Comparison of ENCODE assay signal across 23 mouse cellular contexts in the genomic region with DNA sequence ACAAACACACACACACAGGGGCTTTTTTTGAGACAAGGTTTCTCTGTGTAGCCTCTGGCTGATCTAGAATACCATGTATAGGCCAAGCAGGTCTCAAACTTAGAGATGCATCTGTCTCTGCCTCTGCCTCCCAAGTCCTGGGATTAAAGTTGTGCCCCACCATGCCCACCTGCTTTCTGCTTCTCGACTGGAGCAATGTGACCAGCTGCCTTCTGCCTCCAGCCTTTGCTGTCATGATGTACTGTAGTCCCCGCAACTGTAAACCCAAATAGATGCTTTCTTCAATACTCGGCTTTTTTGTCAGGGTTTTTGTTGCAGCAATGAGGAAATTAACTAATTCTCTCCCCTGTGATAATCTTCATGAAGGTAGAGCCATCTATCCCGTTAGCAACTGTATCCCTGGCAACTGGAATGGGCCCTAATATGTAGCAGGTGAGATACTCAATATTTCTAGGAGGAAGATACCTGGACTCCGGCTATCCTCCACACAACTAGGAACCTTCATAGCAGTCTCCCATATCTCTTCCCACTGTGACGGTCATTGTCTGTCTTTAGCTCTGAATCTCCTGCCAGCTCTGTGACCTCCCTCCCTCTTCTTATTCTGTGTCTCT. TPM values are rescaled to one million over a fixed set of nuclear protein-coding genes. Genes with fewer than 3 reads are reported as not detected.
DNase-seq lines count a peak whose midpoint lies in the region; ATAC-seq and TF ChIP-seq lines count a peak whose summit lies in the region.
"Had no signal": no experiment of that assay in that cellular context is flagged by ENCODE, and none has a peak within 500 bp of the region (broad histone marks: within the 10 kb centered on the region; RNA-seq: fewer than 3 reads in every experiment).

No protein-coding gene starts in this region.

- TF ChIP-seq CTCF in layer of hippocampus, adult 2 months (conservative IDR thresholded peaks at IDR 0.05) = no peak

- H3K4me3 ChIP-seq in layer of hippocampus, adult 2 months = no peak overlapping the region
- no peak overlapping the region for H3K4me3 ChIP-seq in myocyte
- H3K4me3 ChIP-seq: hindbrain, embryonic 10.5 days; hindbrain, embryonic 15.5 days; limb, embryonic 13.5 days; midbrain, embryonic 13.5 days; neural tube, embryonic 15.5 days had no signal

- DNase-seq in cerebellum, adult 9-11 months = peak; percentile 61
- DNase-seq in cerebellum, postnatal 4 days (ENCODE audit: low spot score in 2 of 2) = no peak
- no peak for DNase-seq in layer of hippocampus, adult 2 months (ENCODE audit: low spot score in 2 of 2)
- no peak for DNase-seq in layer of hippocampus, postnatal 25 days (ENCODE audit: extremely low spot score in 1 of 2, low spot score in 1 of 2)
- no peak for DNase-seq in retina, postnatal 1 day
- DNase-seq: gastrocnemius, postnatal 25 days; heart, postnatal 10 days; lung, postnatal 4 days; right cerebral cortex, postnatal 4 days; thymus, postnatal 4 days had no signal

- H3ac ChIP-seq in myocyte (ENCODE audit: control insufficient read depth, insufficient read length) = no peak overlapping the region

- H3K4me2 ChIP-seq in myocyte (ENCODE audit: low read depth) = peak overlapping the region; percentile 81
- H3K4me2 ChIP-seq: heart, embryonic 11.5 days; hindbrain, embryonic 15.5 days; limb, embryonic 13.5 days; liver, embryonic 11.5 days; midbrain, embryonic 13.5 days; neural tube, embryonic 15.5 days had no signal

- H3K27me3 ChIP-seq in myocyte (ENCODE audit: control insufficient read depth, insufficient read depth, insufficient read length) = no peaks in the 10 kb centered on the region
- H3K27me3 ChIP-seq: hindbrain, embryonic 15.5 days; midbrain, embryonic 13.5 days; neural tube, embryonic 15.5 days had no signal

- no peak for ATAC-seq in megakaryocyte progenitor cell, adult 5-6 weeks (replicated peaks; ENCODE audit: poor library complexity)
- ATAC-seq: CD4-positive, CD25-positive, alpha-beta regulatory T cell, adult 4 months; forebrain, embryonic 14.5 days; midbrain, embryonic 13.5 days had no signal

- TF ChIP-seq POLR2A in myocyte (IDR thresholded peaks at IDR 0.05; ENCODE audit: insufficient read length, low read depth) = no peak

- H3K27ac ChIP-seq in layer of hippocampus, adult 2 months = peak overlapping the region; percentile 98
- H3K27ac ChIP-seq: hindbrain, embryonic 10.5 days; hindbrain, embryonic 15.5 days; limb, embryonic 13.5 days; midbrain, embryonic 13.5 days; neural tube, embryonic 15.5 days had no signal

- H3K36me3 ChIP-seq in myocyte (ENCODE audit: control insufficient read depth, insufficient read depth) = no peaks in the 10 kb centered on the region
- H3K36me3 ChIP-seq: hindbrain, embryonic 10.5 days; hindbrain, embryonic 15.5 days; limb, embryonic 13.5 days; midbrain, embryonic 13.5 days; neural tube, embryonic 15.5 days had no signal

- H3K79me2 ChIP-seq in myocyte (ENCODE audit: control insufficient read depth, insufficient read depth) = no peaks in the 10 kb centered on the region

TF ChIP-seq in myocyte, 11 proteins besides CTCF, POLR2A, EP300 and RAD21:
- TF ChIP-seq TCF12 (IDR thresholded peaks at IDR 0.05; ENCODE audit: insufficient read depth, poor library complexity, severe bottlenecking) (no peak), TCF3 (IDR thresholded peaks at IDR 0.05; ENCODE audit: insufficient read length, low read depth) (no peak), MYOG (IDR thresholded peaks at IDR 0.05; ENCODE audit: control insufficient read depth in 1 of 3, insufficient read depth in 1 of 3, insufficient read length in 2 of 3, low read depth in 2 of 3) (no peak), E2F4 (IDR thresholded peaks at IDR 0.05; ENCODE audit: insufficient read depth) (no peak), POLR2AphosphoS2 (IDR thresholded peaks at IDR 0.05; ENCODE audit: insufficient read length, low read depth) (no peak), CEBPB (IDR thresholded peaks at IDR 0.05; ENCODE audit: insufficient read depth, poor library complexity, severe bottlenecking) (no peak), MAX (IDR thresholded peaks at IDR 0.05; ENCODE audit: low read depth) (no peak), SRF (IDR thresholded peaks at IDR 0.05; ENCODE audit: control insufficient read depth, insufficient read length, low read depth) (no peak), REST (IDR thresholded peaks at IDR 0.05; ENCODE audit: insufficient read depth, insufficient read length) (no peak), MYOD1 (IDR thresholded peaks at IDR 0.05; ENCODE audit: control insufficient read depth in 1 of 3, insufficient read length in 2 of 3, low read depth in 2 of 3) (no peak), USF1 (IDR thresholded peaks at IDR 0.05; ENCODE audit: low read depth) (no peak)

RNA-seq across cellular contexts. Expression of a gene that starts 13.3 kb away (rescaled TPM):
- total RNA-seq in layer of hippocampus, adult 2 months (2021) = 10 to 100 TPM; 60.2 to 64.7 TPM
- total RNA-seq in layer of hippocampus, postnatal 25 days (2021) = 10 to 100 TPM; 53.2 to 66.7 TPM
- 9.5 TPM for polyA plus RNA-seq in myocyte (2012; fragmentation: generic; extraction: Trizol)
- total RNA-seq in megakaryocyte progenitor cell, adult 5-6 weeks (2015) = 5.2 and 7.3 TPM in 2 replicates
- total RNA-seq in megakaryocyte progenitor cell, adult 5-6 weeks (2017) = 11.1 and 13.5 TPM in 2 replicates

RNA-seq across cellular contexts. Expression of a gene that starts 15.1 kb away (rescaled TPM):
- total RNA-seq in layer of hippocampus, adult 2 months (2021) = 100 to 1,000 TPM; 362 to 369 TPM
- 100 to 1,000 TPM; 338 to 387 TPM for total RNA-seq in layer of hippocampus, postnatal 25 days (2021)
- 213 TPM for polyA plus RNA-seq in myocyte (2012; fragmentation: generic; extraction: Trizol)
- 794 and 868 TPM in 2 replicates for total RNA-seq in megakaryocyte progenitor cell, adult 5-6 weeks (2015)
- 1,207 and 1,242 TPM in 2 replicates for total RNA-seq in megakaryocyte progenitor cell, adult 5-6 weeks (2017)

RNA-seq across cellular contexts. Expression of a gene that starts 27.6 kb away (rescaled TPM):
- total RNA-seq in layer of hippocampus, adult 2 months (2021) = under 1 TPM; 0.56 to 0.67 TPM
- total RNA-seq in layer of hippocampus, postnatal 25 days (2021) = under 1 TPM in 1 of 2 experiments, not detected in 1; 0.57 TPM
- 2.3 TPM for polyA plus RNA-seq in myocyte (2012; fragmentation: generic; extraction: Trizol)
- 11.8 and 14.6 TPM in 2 replicates for total RNA-seq in megakaryocyte progenitor cell, adult 5-6 weeks (2015)
- 24.3 and 30.6 TPM in 2 replicates for total RNA-seq in megakaryocyte progenitor cell, adult 5-6 weeks (2017)
- total RNA-seq: gastrocnemius, adult 18-20 months; gastrocnemius, postnatal 25 days; monocyte, adult 5-6 weeks had no signal

RNA-seq across cellular contexts. Expression of a gene that starts 52.0 kb away (rescaled TPM):
- total RNA-seq in layer of hippocampus, adult 2 months (2021) = 10 to 100 TPM; 69.3 to 72.5 TPM
- 10 to 100 TPM; 69.5 to 72.0 TPM for total RNA-seq in layer of hippocampus, postnatal 25 days (2021)
- polyA plus RNA-seq in myocyte (2012; fragmentation: generic; extraction: Trizol) = 92.0 TPM
- 59.1 and 69.8 TPM in 2 replicates for total RNA-seq in megakaryocyte progenitor cell, adult 5-6 weeks (2015)
- total RNA-seq in megakaryocyte progenitor cell, adult 5-6 weeks (2017) = 42.7 and 51.0 TPM in 2 replicates

Comparison
In these comparisons a context has a peak if more than half of its experiments do, and no peak if none do; other contexts are left out.
1. RNA of a gene that starts 27.6 kb away (total RNA-seq): 11.8 to 30.6 TPM in megakaryocyte progenitor cell, adult 5-6 weeks; 0.56 to 0.67 TPM in layer of hippocampus, adult 2 months and 0.57 TPM in layer of hippocampus, postnatal 25 days; every median in the first group is over 4 times any median in the second.